Mouse (Mus musculus) cerebellum, adult 11-12 months (tissue): ENCODE measurements around the gene Lcn8.
A peak's percentile ranks its signal among the peaks of the same experiment; 100 is the strongest.

Experiments
- DNase-seq: peaks from one replicate; pipeline ENCODE4 v3.0.0; 2022

The Lcn8 gene

GRCm38 (mm10) chr2:25652902-25653301, at the start of gene Lcn8:
TSS of gene Lcn8 (plus strand) at chr2:25653120.
- DNase-seq, result no peak

GRCm38 (mm10) chr2:25607761-25608622, 44.9 kb upstream of the Lcn8 start, which contains the start of gene Rabl6:
TSS of gene Rabl6 (minus strand) at chr2:25608521.
- peak; percentile 89 for DNase-seq

DNA sequence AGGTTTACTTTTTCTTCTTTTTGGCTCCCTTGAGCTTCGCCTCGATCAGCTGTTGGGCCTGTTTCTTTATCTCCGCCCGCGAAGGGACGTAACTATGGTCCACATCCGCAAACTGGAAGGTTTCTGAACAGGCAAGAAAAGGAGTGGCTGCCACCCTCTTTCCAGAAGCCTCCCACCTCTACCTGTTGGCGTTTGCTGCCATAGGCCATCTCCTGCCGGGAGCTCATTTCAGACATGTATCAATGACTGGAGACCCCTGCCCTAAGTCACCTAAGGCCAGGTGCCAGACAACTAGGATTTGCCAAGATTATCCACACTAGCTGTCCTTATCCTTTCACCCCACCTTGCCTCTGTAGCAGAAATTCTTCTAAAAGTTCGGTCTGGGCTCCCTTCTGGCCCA, 44.2 kb upstream of the Lcn8 start:
- peak; percentile 65 for DNase-seq

- DNase-seq, result peak; percentile 15
Measured at GRCm38 (mm10) chr2:25616398-25616797, 36.5 kb upstream of the Lcn8 start.

- DNase-seq, result no peak
Measured at GRCm38 (mm10) chr2:25617578-25617977, 35.3 kb upstream of the Lcn8 start, which contains the start of gene Ccdc183. TSS of gene Ccdc183 (minus strand) at chr2:25617678.

- no peak for DNase-seq
Measured at GRCm38 (mm10) chr2:25620386-25620785, 32.5 kb upstream of the Lcn8 start.

DNA sequence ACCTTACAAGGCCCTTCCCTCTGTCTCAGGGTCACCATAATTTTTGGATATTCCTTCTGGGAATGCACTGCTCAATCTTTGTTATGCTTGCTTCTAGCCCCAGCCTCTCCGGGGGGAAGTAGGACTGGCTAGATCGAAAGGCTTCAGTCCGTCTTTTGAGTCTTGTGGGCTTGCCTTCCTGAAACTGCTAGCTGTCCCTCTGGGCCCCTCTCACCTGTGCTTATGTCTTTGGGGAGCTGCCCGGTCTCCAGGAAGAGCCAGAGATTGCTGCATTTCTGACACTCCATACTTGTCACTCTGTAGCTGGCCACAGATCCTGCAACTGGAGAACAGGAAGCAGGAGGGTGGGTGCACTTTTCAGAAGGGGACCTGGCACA, 32.1 kb upstream of the Lcn8 start:
- no peak for DNase-seq

DNA sequence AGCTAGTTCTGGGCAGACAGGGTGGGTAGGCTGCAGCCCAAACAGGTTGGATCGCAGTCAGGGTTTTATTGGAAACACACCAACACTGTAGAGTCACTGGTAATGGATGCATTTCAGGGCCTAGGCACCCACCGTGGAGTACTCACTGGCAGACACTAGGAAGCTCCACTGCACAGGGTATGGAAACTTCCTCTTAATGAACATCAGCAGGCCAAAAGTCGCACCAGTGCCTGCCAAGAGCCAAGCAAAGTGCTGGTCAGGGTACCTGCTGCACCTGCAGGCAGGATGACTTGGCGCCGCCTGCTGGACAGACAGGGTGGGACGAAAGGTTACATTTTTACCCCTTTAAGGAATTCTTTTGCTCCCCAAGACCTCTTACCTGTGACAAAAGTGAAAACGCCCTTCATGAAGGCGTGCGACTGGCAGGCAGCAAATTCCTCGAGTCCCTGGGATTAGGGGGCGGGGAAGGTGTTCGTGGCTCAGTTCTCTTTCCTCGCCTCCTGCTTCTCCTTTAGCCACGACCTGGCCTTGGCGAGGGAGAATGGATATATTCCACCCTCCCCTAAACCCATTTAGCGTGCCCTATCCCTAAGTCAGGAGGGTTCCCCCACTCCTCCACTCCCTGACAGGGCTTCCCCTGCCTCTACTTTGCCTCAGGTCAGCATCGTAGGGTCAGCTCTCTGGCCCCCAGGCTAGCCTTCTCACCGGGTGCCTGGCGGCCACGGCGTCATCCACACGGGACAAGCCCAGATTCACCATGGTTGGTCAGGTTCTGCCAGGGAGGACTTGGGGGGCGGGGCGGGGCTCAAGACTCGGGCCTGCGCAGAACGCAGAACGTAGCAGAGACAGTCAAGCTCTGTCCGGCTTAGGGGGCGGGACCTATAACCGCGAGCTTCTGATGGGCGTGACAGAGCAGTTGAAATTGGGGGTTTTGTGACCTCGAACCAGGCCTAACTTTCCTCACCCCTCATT, 31.4 kb upstream of the Lcn8 start, which contains the start of gene Tmem141:
Gene Tmem141 (minus strand): TSS at position 777 of the 972 bp plus-strand sequence.
- peak; percentile 94 for DNase-seq

GRCm38 (mm10) chr2:25625986-25626385, 26.9 kb upstream of the Lcn8 start:
- no peak for DNase-seq

GRCm38 (mm10) chr2:25627811-25628210, 25.1 kb upstream of the Lcn8 start, which contains the start of gene Fcna:
TSS of gene Fcna (minus strand) at chr2:25628030.
- DNase-seq, result no peak

- DNase-seq, result no peak
Measured at GRCm38 (mm10) chr2:25628738-25629137, 24.2 kb upstream of the Lcn8 start.

GRCm38 (mm10) chr2:25633616-25634015, 19.3 kb upstream of the Lcn8 start:
- no peak for DNase-seq

GRCm38 (mm10) chr2:25634046-25634445, 18.9 kb upstream of the Lcn8 start:
- no peak for DNase-seq

DNA sequence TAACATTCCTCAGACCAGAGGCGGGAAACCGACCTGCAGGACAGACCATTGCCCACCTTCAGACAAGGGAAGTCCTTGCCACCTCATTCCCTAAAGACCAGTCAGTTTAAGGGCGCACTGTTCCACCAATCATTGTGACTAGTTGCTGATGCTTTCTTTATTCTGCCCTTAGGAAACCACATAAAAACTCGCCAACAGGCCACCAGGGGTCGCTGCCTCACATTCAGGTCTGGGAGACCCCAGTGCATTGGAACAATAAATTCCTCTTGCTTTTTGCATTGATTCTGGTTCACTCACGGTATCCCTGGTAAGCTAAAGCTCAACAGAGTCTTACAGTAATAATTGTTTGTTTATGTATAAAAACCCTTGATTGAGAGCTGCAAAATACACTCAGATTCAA, 13.0 kb upstream of the Lcn8 start:
- no peak for DNase-seq

DNA sequence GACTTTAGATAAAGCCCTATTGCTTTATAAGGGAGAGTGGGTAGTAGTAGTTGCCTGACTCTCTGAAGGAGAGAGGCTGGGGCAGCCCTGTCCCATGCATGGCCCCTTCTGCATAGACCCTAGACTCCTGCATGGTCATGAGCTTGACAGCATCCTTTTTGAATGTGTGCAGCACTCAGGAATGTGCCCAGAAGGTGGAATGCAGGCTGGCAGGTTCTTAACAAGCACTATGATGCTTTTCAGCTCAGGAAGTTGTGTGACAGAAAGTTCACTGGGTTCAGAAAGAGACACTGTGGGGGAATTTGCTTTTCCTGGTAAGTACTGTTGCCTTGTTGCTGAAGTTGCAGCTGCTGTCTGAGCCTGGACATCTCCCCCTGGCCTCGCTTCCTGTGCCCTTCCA, 1.6 kb downstream of the Lcn8 start:
- DNase-seq, result no peak

DNA sequence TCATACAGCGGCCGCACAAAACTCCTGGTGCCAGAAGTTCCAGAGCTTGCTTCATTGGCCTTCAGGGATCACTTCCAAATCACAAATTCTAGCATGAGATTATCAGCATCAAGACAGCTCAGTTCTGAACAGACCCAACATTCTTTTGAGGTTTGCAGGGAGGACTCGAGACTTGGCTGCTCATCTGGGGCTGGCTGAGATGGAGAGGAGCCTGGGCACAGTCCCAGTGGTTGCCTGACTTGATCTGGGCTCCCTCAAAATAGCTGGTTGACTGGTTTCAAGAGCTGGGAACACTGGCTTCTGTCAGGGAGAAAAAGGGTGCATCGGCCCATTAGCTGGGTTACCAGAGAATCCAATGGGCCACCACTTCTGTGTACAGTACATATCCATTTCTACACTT, 3.8 kb downstream of the Lcn8 start:
- no peak for DNase-seq

- DNase-seq, result peak; percentile 27
Measured at GRCm38 (mm10) chr2:25657246-25657645, 4.3 kb downstream of the Lcn8 start.

DNA sequence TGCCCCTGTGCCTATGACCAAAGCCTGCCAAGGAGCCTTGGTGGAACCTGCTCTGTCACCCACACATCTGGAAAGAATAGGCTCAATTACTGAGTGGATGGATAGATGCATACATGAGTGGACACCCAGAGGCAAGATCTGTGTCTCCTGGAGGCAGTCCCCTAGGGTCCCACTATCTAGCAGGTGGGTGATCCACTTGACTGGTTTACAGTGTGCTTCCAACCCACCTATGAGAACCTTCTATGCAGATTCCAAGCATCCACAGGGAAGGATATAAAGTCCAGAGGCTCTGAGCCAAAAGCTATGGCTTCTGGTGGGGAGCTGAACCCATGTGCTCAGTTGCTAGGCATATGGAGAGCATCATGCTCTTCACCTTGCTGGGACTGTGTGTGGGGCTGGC, 4.7 kb downstream of the Lcn8 start, which contains the start of gene Lcn5:
Gene Lcn5 (plus strand): TSS at position 301 of the 400 bp plus-strand sequence.
- DNase-seq, result no peak

DNA sequence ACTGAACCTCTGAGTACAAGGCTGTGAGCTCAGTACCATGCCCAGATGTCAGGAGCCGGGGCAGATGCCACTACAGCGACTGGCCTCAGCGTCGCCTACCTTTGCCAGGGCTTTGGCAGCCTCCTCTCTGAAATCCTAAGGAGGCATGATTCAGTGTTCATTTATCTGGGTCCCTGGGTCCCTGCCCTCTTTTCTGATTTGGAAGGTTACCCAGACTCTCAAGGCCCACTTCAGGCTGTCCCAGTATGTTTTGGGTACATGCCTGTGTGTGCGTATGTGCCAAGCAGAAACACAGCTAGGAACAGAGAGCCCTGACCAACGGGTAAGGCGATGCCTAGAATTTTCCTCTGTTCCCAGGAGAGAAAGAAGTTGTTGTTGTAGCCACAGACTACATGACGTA, 7.4 kb downstream of the Lcn8 start:
- DNase-seq, result no peak

- DNase-seq, result no peak
Measured at GRCm38 (mm10) chr2:25661245-25661970, 8.5 kb downstream of the Lcn8 start.

DNA sequence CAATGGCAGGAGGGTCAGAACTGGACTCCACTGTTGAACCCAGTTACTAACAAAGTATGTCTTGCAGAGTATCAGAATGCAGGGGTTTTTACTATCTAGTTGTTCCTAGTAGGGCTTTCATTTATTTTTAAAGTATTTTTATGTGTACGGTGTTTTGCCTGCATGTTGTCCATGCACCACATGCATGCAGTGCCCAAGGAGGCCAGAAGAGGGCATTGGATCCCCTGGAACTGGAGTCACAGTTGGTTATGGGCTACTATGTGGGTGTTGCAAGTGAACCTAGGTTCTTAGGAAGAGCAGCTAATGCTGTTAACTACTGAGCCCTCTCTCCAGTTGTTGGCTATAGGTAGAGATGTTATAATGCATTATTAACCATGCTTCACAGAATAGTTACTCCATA, 10.6 kb downstream of the Lcn8 start:
- no peak for DNase-seq

DNA sequence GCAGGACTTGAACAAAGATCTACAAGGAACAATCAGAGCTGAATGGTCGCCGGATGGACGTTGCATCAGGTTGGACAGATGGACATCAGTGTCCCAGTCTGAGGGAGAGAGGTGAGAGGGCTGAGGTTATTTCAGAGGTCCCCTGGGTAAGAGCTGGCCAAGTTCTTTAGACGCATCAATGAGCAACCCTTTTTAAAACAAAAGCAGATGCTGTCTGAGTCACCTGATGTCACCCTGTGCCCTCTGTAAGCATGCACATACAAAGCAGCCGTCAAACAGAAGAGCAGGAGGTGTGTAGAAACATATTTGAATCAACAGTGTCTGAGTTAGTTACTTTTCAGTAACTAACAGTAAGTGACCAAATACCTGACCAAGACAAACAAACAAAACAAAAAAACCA, 11.2 kb downstream of the Lcn8 start:
- DNase-seq, result no peak

DNA sequence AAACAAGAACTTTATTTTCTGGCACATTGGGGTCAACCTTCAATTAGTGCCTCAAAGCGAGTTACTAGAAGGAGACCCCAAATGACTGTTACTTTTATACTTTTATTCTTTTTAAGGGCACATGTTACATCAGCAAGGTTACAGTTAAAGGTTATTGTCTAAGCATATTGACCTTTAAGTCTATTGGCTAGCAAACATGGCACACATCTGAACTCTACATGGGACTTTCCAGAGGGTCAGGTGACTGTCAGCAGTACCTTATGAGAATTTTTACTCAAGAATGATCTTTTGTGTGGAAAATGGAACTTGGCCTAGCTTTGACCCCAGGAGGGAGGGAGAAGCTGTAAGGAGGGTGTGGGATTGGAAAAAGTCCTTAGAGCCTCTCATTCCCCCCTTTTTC, 13.6 kb downstream of the Lcn8 start:
- DNase-seq, result no peak
